Mouse (Mus musculus) lung, postnatal 0 days (tissue): ENCODE results near the gene Ust.

ENCODE experiments used
- CTCF ChIP-seq: IDR thresholded peaks from 2 replicates; pipeline ENCODE4 v1.5.1; 2016; ENCODE audit warnings: antibody characterized with exemption, mild to moderate bottlenecking
- EP300 ChIP-seq: IDR thresholded peaks from 2 replicates; pipeline ENCODE4 v1.6.1; 2016; ENCODE audit warnings: antibody characterized with exemption, mild to moderate bottlenecking, control low read depth

- TF ChIP-seq CTCF (no peak), EP300 (no peak)
Observed at GRCm38 (mm10) chr10:8431857-8432256, 86.8 kb downstream of the Ust start.
